Comparison of ENCODE assay signal across 29 mouse cellular contexts in genomic region chr2:102865354-102865752, GRCm38 (mm10).
"Had no signal": no experiment of that assay in that cellular context is flagged by ENCODE, and none has a peak within 500 bp of the region (broad histone marks: within the 10 kb centered on the region; RNA-seq: fewer than 3 reads in every experiment).

No protein-coding gene starts in this region.

- H3K27me3 ChIP-seq: limb, embryonic 12.5 days; limb, embryonic 13.5 days; limb, embryonic 15.5 days; liver, embryonic 12.5 days; liver, embryonic 13.5 days; liver, embryonic 15.5 days; lung, embryonic 15.5 days; megakaryocyte, embryonic 14.5 days; midbrain, embryonic 12.5 days; midbrain, embryonic 13.5 days; midbrain, embryonic 15.5 days had no signal

- H3K36me3 ChIP-seq: limb, embryonic 10.5 days; limb, embryonic 12.5 days; limb, embryonic 13.5 days; midbrain, embryonic 10.5 days; midbrain, embryonic 12.5 days; midbrain, embryonic 13.5 days; midbrain, embryonic 15.5 days had no signal

- H3K27ac ChIP-seq: limb, embryonic 10.5 days; limb, embryonic 12.5 days; limb, embryonic 13.5 days; limb, embryonic 15.5 days; liver, embryonic 12.5 days; liver, embryonic 13.5 days; liver, embryonic 14.5 days; liver, embryonic 15.5 days; lung, embryonic 15.5 days; macrophage; midbrain, embryonic 10.5 days; midbrain, embryonic 12.5 days; midbrain, embryonic 13.5 days; midbrain, embryonic 15.5 days had no signal

- H3K4me2 ChIP-seq: limb, embryonic 12.5 days; limb, embryonic 13.5 days; limb, embryonic 15.5 days; liver, embryonic 11.5 days; liver, embryonic 12.5 days; liver, embryonic 13.5 days; liver, embryonic 15.5 days; lung, embryonic 14.5 days; lung, embryonic 15.5 days; midbrain, embryonic 11.5 days; midbrain, embryonic 12.5 days; midbrain, embryonic 13.5 days; midbrain, embryonic 15.5 days had no signal

- H3K9me3 ChIP-seq: limb, embryonic 10.5 days; limb, embryonic 12.5 days; limb, embryonic 13.5 days; limb, embryonic 15.5 days; liver, embryonic 12.5 days; liver, embryonic 13.5 days; liver, embryonic 15.5 days; lung, embryonic 15.5 days; megakaryocyte, embryonic 14.5 days; midbrain, embryonic 10.5 days; midbrain, embryonic 12.5 days; midbrain, embryonic 13.5 days; midbrain, embryonic 15.5 days had no signal

- H3K4me3 ChIP-seq: limb, embryonic 10.5 days; limb, embryonic 12.5 days; limb, embryonic 13.5 days; limb, embryonic 15.5 days; liver, embryonic 12.5 days; liver, embryonic 13.5 days; liver, embryonic 15.5 days; lung, embryonic 15.5 days; megakaryocyte, embryonic 14.5 days; midbrain, embryonic 10.5 days; midbrain, embryonic 12.5 days; midbrain, embryonic 13.5 days; midbrain, embryonic 15.5 days; myocyte had no signal

- H3K9ac ChIP-seq: limb, embryonic 12.5 days; limb, embryonic 13.5 days; limb, embryonic 15.5 days; liver, embryonic 12.5 days; liver, embryonic 13.5 days; liver, embryonic 14.5 days; liver, embryonic 15.5 days; liver, postnatal 0 days; lung, embryonic 14.5 days; lung, embryonic 15.5 days; midbrain, embryonic 12.5 days; midbrain, embryonic 13.5 days; midbrain, embryonic 15.5 days had no signal

- H3K4me1 ChIP-seq: limb, embryonic 10.5 days; limb, embryonic 13.5 days; limb, embryonic 15.5 days; midbrain, embryonic 15.5 days had no signal

- DNase-seq: left cerebral cortex, postnatal 4 days; liver; liver, embryonic 13.5 days; liver, postnatal 0 days; lung, adult 18-20 months; lung, adult 2 months; lung, embryonic 14.5 days; lung, postnatal 10 days; lung, postnatal 14 days; lung, postnatal 36 days; lung, postnatal 4 days; midbrain, embryonic 14.5 days had no signal
